Mouse (Mus musculus) urinary bladder, adult 18-20 months (tissue): ENCODE results near the gene Lhpp.

Experiments
- DNase-seq, 2 experiments: peaks; one replicate each; pipeline ENCODE4 v3.0.0; 2022; ENCODE audit warnings: low spot score in 2 of 2, mixed read lengths in 2 of 2

Lhpp gene

DNA sequence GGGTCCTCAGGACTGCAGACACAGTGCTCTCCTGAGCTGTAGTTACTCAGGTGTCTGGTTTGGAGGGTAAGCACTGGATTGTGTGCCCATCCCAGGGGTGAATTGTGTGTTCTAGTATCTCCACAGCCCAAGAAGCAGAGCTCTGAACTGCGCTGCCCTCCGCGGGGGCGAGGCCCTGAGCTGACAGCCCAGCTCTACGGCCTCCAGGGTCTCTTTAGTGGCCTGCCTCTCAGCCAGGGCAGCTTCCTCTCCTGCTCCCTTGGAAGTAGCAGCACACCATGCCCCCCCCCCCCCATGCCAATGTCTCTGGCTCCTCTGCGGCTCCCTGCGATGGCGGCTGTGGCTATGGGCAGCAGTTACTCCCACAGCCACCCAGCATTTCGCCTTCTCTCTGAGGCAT is 101.1 kb downstream of the Lhpp start:
- no peak for DNase-seq

- DNase-seq: no peak
These were observed 101.7 kb downstream of the Lhpp start for GRCm38 (mm10) chr7:132712044-132712708.

DNA sequence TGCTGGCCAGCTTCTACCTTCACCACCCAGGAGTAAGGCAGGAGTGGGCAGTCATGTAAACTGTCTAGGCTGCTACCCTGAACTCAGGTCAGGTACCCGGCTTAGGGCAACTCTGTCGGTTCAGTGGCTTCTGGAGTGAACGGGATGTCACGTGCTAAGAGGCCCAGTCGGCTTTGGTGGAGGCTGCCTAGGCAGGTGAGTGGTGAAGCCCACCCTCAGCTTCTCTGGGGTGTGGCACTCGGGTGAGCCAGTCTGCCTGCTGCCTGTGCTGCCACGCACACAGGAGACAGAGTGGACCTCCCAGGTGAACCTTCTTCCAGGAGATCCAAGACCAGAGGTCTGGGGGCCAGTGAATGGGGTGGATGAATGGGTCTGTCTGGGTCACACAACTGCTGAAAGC is 102.5 kb downstream of the Lhpp start:
- no peak for DNase-seq

GRCm38 (mm10) chr7:132713483-132714126 is 103.2 kb downstream of the Lhpp start:
- no peak for DNase-seq

DNA sequence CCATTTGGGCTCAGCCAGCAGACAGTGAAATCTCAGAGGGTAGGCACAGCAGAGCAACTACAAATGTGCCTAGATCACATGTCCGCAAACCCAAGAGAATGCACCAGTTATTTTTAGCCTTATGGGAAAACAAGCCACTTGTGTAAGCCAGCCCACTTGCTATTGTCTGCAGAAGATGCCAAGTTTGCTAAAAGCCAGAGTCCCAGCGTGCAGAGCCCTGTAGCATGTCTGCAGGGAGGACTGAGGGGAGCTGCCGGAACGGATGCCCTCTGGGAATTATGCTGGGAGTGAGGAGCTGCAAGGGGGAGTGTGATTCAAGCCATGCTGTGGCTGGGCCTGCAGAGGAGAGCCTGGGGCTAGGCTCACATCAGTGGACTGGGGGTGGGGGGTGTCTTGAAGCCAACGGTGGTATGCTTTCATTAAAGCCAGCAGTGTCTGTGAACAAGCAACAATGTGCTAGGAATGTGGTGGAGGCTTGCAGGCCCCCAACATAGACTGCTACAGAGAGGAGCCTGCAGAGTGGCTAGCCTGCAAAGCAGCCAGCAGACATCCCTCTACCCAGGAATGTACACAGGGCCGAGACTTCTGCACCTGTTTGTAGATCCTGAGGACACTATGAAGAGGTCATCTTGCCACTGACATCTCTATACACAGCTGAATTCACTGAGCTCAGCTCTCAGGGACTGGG is 103.9 kb downstream of the Lhpp start:
- no peak for DNase-seq

DNA sequence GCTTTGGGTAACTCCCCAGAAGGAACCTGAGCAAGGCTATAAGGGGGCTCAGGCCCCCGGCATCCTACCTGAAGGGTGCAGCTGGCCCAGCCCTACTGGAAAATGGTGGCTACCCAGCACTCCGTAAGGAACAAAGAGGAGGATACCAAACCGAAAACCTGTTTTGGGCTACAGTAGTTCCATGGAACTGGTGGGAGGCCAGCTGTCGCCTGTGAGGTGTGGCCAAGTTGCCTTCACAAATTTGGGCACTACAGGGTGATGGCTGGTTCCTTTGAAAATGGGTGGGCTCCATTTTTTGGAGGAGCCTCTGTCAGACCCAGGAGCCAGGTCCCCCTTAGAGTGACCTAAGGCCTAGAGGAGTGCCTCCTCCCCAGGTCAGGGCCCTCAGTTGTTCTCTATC is 104.8 kb downstream of the Lhpp start:
- no peak for DNase-seq

- DNase-seq: no peak
These were observed 109.1 kb downstream of the Lhpp start for GRCm38 (mm10) chr7:132719570-132719969.

- DNase-seq: no peak
These were observed 110.1 kb downstream of the Lhpp start for GRCm38 (mm10) chr7:132720562-132720961.

DNA sequence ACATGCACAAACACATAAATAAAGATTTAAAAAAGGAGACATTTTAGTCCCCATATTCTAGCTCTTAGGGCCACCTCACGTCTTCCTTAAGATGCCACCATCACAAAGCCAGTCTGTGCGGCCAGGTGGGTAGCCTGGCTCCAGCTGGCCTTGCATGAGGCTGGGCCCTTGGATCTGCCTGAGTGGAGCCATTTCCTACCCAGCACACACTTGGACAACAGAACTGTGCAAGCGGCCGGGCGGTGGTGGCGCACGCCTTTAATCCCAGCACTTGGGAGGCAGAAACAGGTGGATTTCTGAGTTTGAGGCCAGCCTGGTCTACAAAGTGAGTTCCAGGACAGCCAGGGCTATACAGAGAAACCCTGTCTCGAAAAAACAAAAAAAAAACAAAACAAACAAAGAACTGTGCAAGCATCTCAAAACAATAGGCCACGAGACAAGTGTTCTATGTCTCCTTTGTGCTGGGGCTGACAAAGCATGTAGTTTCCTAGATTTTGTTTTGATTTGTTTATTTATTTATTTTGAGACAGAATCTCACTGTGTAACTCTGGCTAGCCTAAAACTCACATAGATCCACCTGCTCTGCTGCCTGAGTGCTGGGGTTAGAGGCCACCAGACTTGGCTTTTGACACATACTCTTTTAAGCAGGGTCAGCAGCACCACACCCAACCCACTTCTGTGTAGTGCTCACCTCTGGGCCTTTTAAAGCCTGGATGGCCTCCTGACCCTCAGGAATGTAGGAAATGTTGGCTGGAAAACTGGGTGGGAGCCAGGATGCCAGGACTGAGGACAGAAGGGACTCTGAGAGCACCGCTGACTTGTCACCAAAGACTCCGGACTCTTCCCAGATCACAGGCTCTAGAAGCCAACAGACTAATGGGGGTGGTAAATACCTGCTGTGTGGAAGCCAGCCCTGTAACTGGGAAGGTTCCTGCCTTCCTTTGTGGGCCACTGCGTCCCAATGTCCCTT is 112.2 kb downstream of the Lhpp start:
- DNase-seq: no peak

GRCm38 (mm10) chr7:132723906-132724305 is 113.5 kb downstream of the Lhpp start:
- DNase-seq: peak in 1 of 2 experiments; percentile 70

- no peak for DNase-seq
These were observed 114.1 kb downstream of the Lhpp start for GRCm38 (mm10) chr7:132724501-132725062.

- DNase-seq: peak in 1 of 2 experiments; percentile 26
These were observed 115.8 kb downstream of the Lhpp start for GRCm38 (mm10) chr7:132726106-132726861.

DNA sequence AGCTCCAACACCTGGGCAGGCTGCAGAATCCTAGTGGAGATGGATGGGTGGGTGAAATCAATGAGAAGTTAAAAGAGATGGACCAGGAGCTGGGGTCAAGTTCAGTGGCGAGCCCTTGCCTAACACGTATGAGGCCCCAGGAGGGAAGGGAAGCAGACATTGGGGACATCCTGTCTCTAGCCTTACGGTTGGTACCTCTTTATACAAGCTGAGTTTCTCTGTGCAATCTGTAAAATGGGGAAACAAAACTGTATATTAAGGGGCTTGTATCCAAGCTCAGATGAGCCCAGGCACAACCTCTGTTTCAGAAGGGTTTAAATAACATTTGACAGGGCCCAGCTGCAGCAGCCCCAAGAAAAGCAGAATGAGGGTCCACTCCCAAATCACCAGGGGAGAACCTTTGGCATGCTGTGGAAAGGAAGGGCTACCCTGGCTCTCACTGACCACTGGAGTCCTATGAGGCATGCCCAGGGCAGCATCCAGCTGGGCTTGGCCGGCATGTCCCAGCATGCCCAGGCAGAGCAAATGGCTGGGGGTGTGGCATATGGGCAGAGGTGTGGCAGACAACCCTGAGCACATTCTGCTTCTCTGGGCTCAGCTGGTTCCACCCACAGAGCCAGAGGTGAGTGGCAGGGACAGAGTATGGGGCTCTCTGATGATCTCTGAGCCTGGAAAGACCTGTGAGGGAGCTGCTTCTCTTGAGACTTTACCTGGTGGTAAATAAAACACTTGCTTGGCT is 118.8 kb downstream of the Lhpp start:
- peak; percentile 53 to 76 for DNase-seq

GRCm38 (mm10) chr7:132730510-132730909 is 120.1 kb downstream of the Lhpp start:
- DNase-seq: no peak

GRCm38 (mm10) chr7:132731558-132731957 is 121.1 kb downstream of the Lhpp start:
- DNase-seq: no peak

GRCm38 (mm10) chr7:132732136-132732789 is 121.8 kb downstream of the Lhpp start:
- DNase-seq: no peak

DNA sequence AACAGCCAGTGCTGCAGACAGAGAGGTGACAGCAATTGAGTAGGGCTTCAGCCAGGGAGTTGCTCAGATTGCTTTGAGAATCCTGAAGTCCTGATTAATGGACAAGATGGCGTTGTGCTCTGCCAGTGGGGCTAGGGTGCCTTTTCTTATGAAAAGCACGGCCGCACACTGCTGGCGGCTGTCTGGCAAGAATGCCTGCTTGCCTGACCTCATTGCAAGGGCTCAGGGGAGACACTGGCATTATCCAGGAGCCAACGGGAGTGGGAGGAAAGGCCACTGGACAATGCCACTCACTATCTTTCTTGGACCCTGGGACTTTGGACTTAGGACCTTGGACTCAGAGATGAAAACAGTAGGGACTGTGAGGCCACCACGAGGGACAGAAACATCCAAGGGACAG is 123.1 kb downstream of the Lhpp start:
- no peak for DNase-seq

- no peak for DNase-seq
These were observed 123.8 kb downstream of the Lhpp start for GRCm38 (mm10) chr7:132734222-132734621.

- no peak for DNase-seq
These were observed 124.7 kb downstream of the Lhpp start for GRCm38 (mm10) chr7:132735145-132735544.
